ENCODE assay signal across 20 mouse cellular contexts in the genomic region with DNA sequence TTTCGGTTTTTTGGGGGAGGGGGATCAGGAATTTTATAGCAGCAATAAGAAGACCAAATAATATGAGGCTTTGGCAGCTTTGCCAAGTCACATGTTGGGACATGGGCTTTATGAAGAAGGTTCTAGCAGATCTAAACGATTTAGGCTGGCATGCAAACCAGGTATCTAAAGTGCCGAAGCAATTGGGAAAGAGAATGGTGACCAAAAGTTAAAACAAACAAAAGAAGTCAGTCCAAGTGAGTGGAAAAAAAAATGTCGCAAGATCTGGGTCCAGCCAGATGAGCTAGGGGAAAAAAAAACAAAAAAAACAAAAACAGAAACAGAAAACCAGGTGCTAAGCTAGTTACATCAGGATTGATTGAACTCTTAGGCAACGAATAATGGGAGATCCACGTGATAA.
A peak's percentile ranks its signal among the peaks of the same experiment; 100 is the strongest.
DNase-seq lines count a peak whose midpoint lies in the region; ATAC-seq and TF ChIP-seq lines count a peak whose summit lies in the region.
"Had no signal": no experiment of that assay in that cellular context is flagged by ENCODE, and none has a peak within 500 bp of the region (broad histone marks: within the 10 kb centered on the region; RNA-seq: fewer than 3 reads in every experiment).

No protein-coding gene starts in this region.

- peak; percentile 65 for ATAC-seq in liver, postnatal 0 days
- no peak for ATAC-seq in liver, embryonic 11.5 days (replicated peaks; ENCODE audit: low FRiP score)
- ATAC-seq in megakaryocyte-erythroid progenitor cell, adult 5-6 weeks (replicated peaks; ENCODE audit: low FRiP score, low TSS enrichment, poor library complexity, severe bottlenecking): no peak
- ATAC-seq: forebrain, embryonic 14.5 days; forebrain, embryonic 16.5 days had no signal

- H3K36me3 ChIP-seq in liver, postnatal 0 days (replicated peaks; ENCODE audit: insufficient read depth, low read length): no peaks in the 10 kb centered on the region
- H3K36me3 ChIP-seq in liver, embryonic 11.5 days (ENCODE audit: control insufficient read depth, insufficient read depth, low read length): no peaks in the 10 kb centered on the region
- H3K36me3 ChIP-seq: embryonic facial prominence, embryonic 10.5 days; embryonic facial prominence, embryonic 12.5 days; forebrain, embryonic 10.5 days; forebrain, embryonic 12.5 days had no signal

- H3K4me1 ChIP-seq in liver, postnatal 0 days (ENCODE audit: insufficient read depth): no peaks in the 10 kb centered on the region
- no peaks in the 10 kb centered on the region for H3K4me1 ChIP-seq in liver, embryonic 11.5 days (replicated peaks; ENCODE audit: control insufficient read depth, insufficient read depth, low read length)
- H3K4me1 ChIP-seq: embryonic facial prominence, embryonic 10.5 days; embryonic facial prominence, embryonic 12.5 days; forebrain, embryonic 10.5 days had no signal

- no peak for DNase-seq in liver, postnatal 0 days
- DNase-seq in liver, embryonic 11.5 days (ENCODE audit: low spot score): no peak
- peak; percentile 3 for DNase-seq in lung, postnatal 25 days (ENCODE audit: low spot score)
- DNase-seq in lung, postnatal 36 days: no peak
- DNase-seq in gonadal fat pad, adult 2 months (ENCODE audit: low read depth): peak; percentile 75
- DNase-seq: adrenal gland, adult 8-10 months; adrenal gland, postnatal 14 days; adrenal gland, postnatal 36 days; cerebellum, adult 11-12 months; cerebellum, adult 2 months; cerebellum, adult 9-10 months; cerebellum, postnatal 10 days; cerebellum, postnatal 25 days had no signal

- TF ChIP-seq CTCF in liver, postnatal 0 days (IDR thresholded peaks at IDR 0.05; ENCODE audit: low read depth): no peak

- H3K9me3 ChIP-seq in liver, postnatal 0 days (ENCODE audit: low read length): no peaks in the 10 kb centered on the region
- H3K9me3 ChIP-seq in liver, embryonic 11.5 days (ENCODE audit: control insufficient read depth, low read length): no peaks in the 10 kb centered on the region
- H3K9me3 ChIP-seq: embryonic facial prominence, embryonic 10.5 days; embryonic facial prominence, embryonic 12.5 days; forebrain, embryonic 10.5 days; forebrain, embryonic 12.5 days had no signal

- TF ChIP-seq EP300 in liver, postnatal 0 days (IDR thresholded peaks at IDR 0.05; ENCODE audit: low read depth): no peak

- H3K4me3 ChIP-seq in liver, postnatal 0 days (ENCODE audit: low read depth, low read length): no peak overlapping the region
- H3K4me3 ChIP-seq in liver, embryonic 11.5 days (ENCODE audit: low read depth, low read length): no peak overlapping the region
- H3K4me3 ChIP-seq: embryonic facial prominence, embryonic 10.5 days; embryonic facial prominence, embryonic 12.5 days; forebrain, embryonic 10.5 days; forebrain, embryonic 12.5 days had no signal

- 55% methylated on average over 6 of the region's 6 CpGs for WGBS in liver, postnatal 0 days (ENCODE audit: insufficient replicate concordance)
- WGBS in liver, embryonic 11.5 days: 73% methylated on average over 6 of the region's 6 CpGs

- H3K4me2 ChIP-seq in liver, postnatal 0 days (ENCODE audit: low read depth, low read length): no peak overlapping the region
- no peak overlapping the region for H3K4me2 ChIP-seq in liver, embryonic 11.5 days
- H3K4me2 ChIP-seq: embryonic facial prominence, embryonic 12.5 days; forebrain, embryonic 12.5 days had no signal

- no peaks in the 10 kb centered on the region for H3K27me3 ChIP-seq in liver, postnatal 0 days (ENCODE audit: insufficient read depth, low read length)
- H3K27me3 ChIP-seq in liver, embryonic 11.5 days (replicated peaks; ENCODE audit: control insufficient read depth, insufficient read depth, low read length): no peaks in the 10 kb centered on the region
- H3K27me3 ChIP-seq: embryonic facial prominence, embryonic 12.5 days; forebrain, embryonic 12.5 days had no signal

- H3K27ac ChIP-seq in liver, postnatal 0 days (ENCODE audit: low read depth): no peak overlapping the region
- H3K27ac ChIP-seq in liver, embryonic 11.5 days (ENCODE audit: low read depth, low read length): no peak overlapping the region
- H3K27ac ChIP-seq: embryonic facial prominence, embryonic 10.5 days; embryonic facial prominence, embryonic 12.5 days; forebrain, embryonic 10.5 days; forebrain, embryonic 12.5 days had no signal

- H3K9ac ChIP-seq in liver, postnatal 0 days (replicated peaks): no peak overlapping the region
- no peak overlapping the region for H3K9ac ChIP-seq in liver, embryonic 11.5 days (ENCODE audit: low read depth, low read length)
- H3K9ac ChIP-seq: embryonic facial prominence, embryonic 12.5 days; forebrain, embryonic 12.5 days had no signal

Comparison
In these comparisons a context has a peak if more than half of its experiments do, and no peak if none do; other contexts are left out.
1. DNase-seq: peak in lung, postnatal 25 days (single experiment) and gonadal fat pad, adult 2 months (single experiment); none in liver, postnatal 0 days (single experiment), liver, embryonic 11.5 days (single experiment) and lung, postnatal 36 days (single experiment).